In the genomic region with DNA sequence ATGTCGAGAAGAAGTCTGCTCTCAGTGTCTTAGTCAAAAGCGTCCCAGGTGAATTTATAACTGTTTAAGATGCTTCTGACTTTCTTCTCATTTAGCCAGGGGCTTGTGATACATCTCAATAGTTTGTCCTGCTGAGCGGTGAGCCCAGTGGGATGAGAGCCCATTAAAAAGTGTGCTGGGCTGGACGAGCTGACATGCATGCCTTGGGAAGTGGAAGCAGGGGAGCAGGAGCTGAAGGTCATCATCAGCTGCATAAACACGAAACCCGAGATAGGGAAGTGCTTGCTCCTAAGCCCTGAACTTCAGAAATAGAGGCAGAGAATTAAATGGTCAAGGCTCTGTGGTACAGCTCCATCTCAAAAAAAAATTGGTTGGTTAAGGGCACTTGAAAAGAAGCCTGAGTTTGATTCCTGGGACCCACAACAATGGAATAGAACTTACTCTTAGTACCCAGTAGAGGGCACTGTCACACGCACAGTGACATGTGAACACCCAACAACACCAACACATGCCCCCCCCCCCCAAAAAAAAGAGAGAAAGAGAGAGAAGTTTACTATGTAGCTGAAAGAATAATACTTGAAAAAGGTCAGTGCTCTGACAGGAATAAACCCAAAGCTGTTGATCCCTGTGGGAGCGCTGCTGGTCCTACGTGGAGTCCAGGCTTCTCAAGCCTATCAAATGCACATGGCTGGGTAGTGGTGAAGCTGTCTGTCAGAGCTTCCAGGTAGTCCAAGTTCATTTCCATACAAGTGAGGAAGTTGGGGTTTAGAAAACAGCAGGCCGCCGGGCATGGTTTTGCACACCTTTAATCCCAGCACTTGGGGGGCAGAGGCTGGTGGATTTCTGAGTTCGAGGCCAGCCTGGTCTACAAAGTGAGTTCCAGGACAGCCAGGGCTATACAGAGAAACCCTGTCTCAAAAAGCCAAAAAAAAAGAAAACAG, we compare ENCODE assay signal across 9 mouse cellular contexts. TPM values are rescaled to one million over a fixed set of nuclear protein-coding genes. Genes with fewer than 3 reads are reported as not detected.
DNase-seq lines count a peak whose midpoint lies in the region; ATAC-seq and TF ChIP-seq lines count a peak whose summit lies in the region.
"Had no signal": no experiment of that assay in that cellular context is flagged by ENCODE, and none has a peak within 500 bp of the region (broad histone marks: within the 10 kb centered on the region; RNA-seq: fewer than 3 reads in every experiment).

No protein-coding gene starts in this region.

- no peaks in the 10 kb centered on the region for H3K27me3 ChIP-seq in kidney, embryonic 14.5 days (ENCODE audit: control insufficient read depth, insufficient read depth, low read length)
- no peaks in the 10 kb centered on the region for H3K27me3 ChIP-seq in liver, embryonic 12.5 days (replicated peaks)
- H3K27me3 ChIP-seq: neural tube, embryonic 12.5 days had no signal

- H3K9ac ChIP-seq in kidney, embryonic 14.5 days (ENCODE audit: low read depth, low read length), result no peak overlapping the region; the same call in 1 of the 2 replicates
- no peak overlapping the region for H3K9ac ChIP-seq in liver, embryonic 12.5 days
- H3K9ac ChIP-seq: neural tube, embryonic 12.5 days had no signal

- ATAC-seq in kidney, embryonic 14.5 days (ENCODE audit: low FRiP score, low TSS enrichment), result peak; percentile 32; the same call in 1 of the 2 replicates
- no peak for ATAC-seq in liver, embryonic 12.5 days

- no peaks in the 10 kb centered on the region for H3K4me1 ChIP-seq in kidney, embryonic 14.5 days (ENCODE audit: control insufficient read depth, insufficient read depth, low read length)
- no peaks in the 10 kb centered on the region; the same call in 1 of the 2 replicates for H3K4me1 ChIP-seq in bone marrow, adult 2 months (ENCODE audit: control insufficient read depth, insufficient read depth, low read length)
- peaks cover 38% of the 10 kb centered on the region for H3K4me1 ChIP-seq in liver, embryonic 12.5 days
- H3K4me1 ChIP-seq: neural tube, embryonic 12.5 days had no signal

- H3K4me2 ChIP-seq in kidney, embryonic 14.5 days (replicated peaks; ENCODE audit: low read depth, low read length), result no peak overlapping the region
- no peak overlapping the region for H3K4me2 ChIP-seq in liver, embryonic 12.5 days
- H3K4me2 ChIP-seq: neural tube, embryonic 12.5 days had no signal

- WGBS in kidney, embryonic 14.5 days, result 69% methylated on average over 12 of the region's 12 CpGs
- WGBS in bone marrow, adult 2 months, result 74% methylated on average over 12 of the region's 12 CpGs
- 76% methylated on average over 12 of the region's 12 CpGs for WGBS in liver, embryonic 12.5 days (ENCODE audit: insufficient replicate concordance)

- no peak overlapping the region for H3K27ac ChIP-seq in kidney, embryonic 14.5 days (ENCODE audit: low read depth, low read length)
- peak overlapping the region; percentile 9; the same call in 1 of the 2 replicates for H3K27ac ChIP-seq in bone marrow, adult 2 months (ENCODE audit: control insufficient read depth, insufficient read depth, low read depth, low read length, poor library complexity)
- peak overlapping the region; percentile 18; the same call in 1 of the 2 replicates for H3K27ac ChIP-seq in liver, embryonic 12.5 days
- H3K27ac ChIP-seq: neural tube, embryonic 12.5 days had no signal

- no peaks in the 10 kb centered on the region for H3K9me3 ChIP-seq in kidney, embryonic 14.5 days (ENCODE audit: control insufficient read depth, low read length)
- no peaks in the 10 kb centered on the region for H3K9me3 ChIP-seq in liver, embryonic 12.5 days (replicated peaks)
- H3K9me3 ChIP-seq: neural tube, embryonic 12.5 days had no signal

- peaks cover 94% of the 10 kb centered on the region for H3K36me3 ChIP-seq in kidney, embryonic 14.5 days (ENCODE audit: control insufficient read depth, insufficient read depth, low read length)
- H3K36me3 ChIP-seq in liver, embryonic 12.5 days, result peaks cover 100% of the 10 kb centered on the region

- TF ChIP-seq CTCF in bone marrow, adult 2 months (IDR thresholded peaks at IDR 0.05; ENCODE audit: control insufficient read depth, insufficient read depth, low read length), result peak; percentile 30; the same call in 1 of the 2 replicates

- no peak overlapping the region for H3K4me3 ChIP-seq in kidney, embryonic 14.5 days (ENCODE audit: low read length)
- H3K4me3 ChIP-seq in bone marrow, adult 2 months (replicated peaks; ENCODE audit: control insufficient read depth, low read depth, low read length), result no peak overlapping the region
- no peak overlapping the region for H3K4me3 ChIP-seq in liver, embryonic 12.5 days
- H3K4me3 ChIP-seq: neural tube, embryonic 12.5 days had no signal

- TF ChIP-seq POLR2A in bone marrow, adult 2 months (IDR thresholded peaks at IDR 0.05; ENCODE audit: borderline replicate concordance, control insufficient read depth, low read depth, low read length), result no peak

- no peak for DNase-seq in kidney, adult 8-10 months
- DNase-seq in CD4-positive, CD25-positive, alpha-beta regulatory T cell, adult 2 months (ENCODE audit: low read depth, low spot score), result peak; percentile 83
- no peak for DNase-seq in layer of hippocampus, postnatal 25 days (ENCODE audit: extremely low spot score in 1 of 2, low spot score in 1 of 2)
- no peak for DNase-seq in right cerebral cortex, postnatal 4 days
- DNase-seq in urinary bladder, postnatal 10 days (ENCODE audit: low spot score), result no peak

RNA-seq across cellular contexts. Expression of a gene that starts 8.1 kb away (rescaled TPM):
- 64.0 and 66.9 TPM in 2 replicates for polyA plus RNA-seq in kidney, embryonic 14.5 days (2014; fragmentation: Nextera tagmentation; extraction: Ambion mirVana)
- 29.3 and 36.2 TPM in 2 replicates for polyA plus RNA-seq in bone marrow, adult 2 months (2011; ENCODE audit: insufficient read depth, insufficient read length, low replicate concordance, missing spikeins)
- polyA plus RNA-seq in liver, embryonic 12.5 days (2016; fragmentation: Nextera tagmentation; extraction: Ambion mirVana), result 42.9 and 45.0 TPM in 2 replicates
- total RNA-seq in layer of hippocampus, postnatal 25 days (2021), result 100 to 1,000 TPM; 298 to 321 TPM

RNA-seq across cellular contexts. Expression of a gene that starts 25.7 kb away (rescaled TPM):
- 47.4 and 76.1 TPM in 2 replicates for polyA plus RNA-seq in kidney, embryonic 14.5 days (2014; fragmentation: Nextera tagmentation; extraction: Ambion mirVana)
- polyA plus RNA-seq in bone marrow, adult 2 months (2011; ENCODE audit: insufficient read depth, insufficient read length, low replicate concordance, missing spikeins), result 88.8 and 134 TPM in 2 replicates
- 66.5 and 73.8 TPM in 2 replicates for polyA plus RNA-seq in liver, embryonic 12.5 days (2016; fragmentation: Nextera tagmentation; extraction: Ambion mirVana)
- 10 to 100 TPM; 54.6 to 61.6 TPM for total RNA-seq in layer of hippocampus, postnatal 25 days (2021)

RNA-seq across cellular contexts. Expression of a gene that starts 44.2 kb away (rescaled TPM):
- 28.2 and 35.6 TPM in 2 replicates for polyA plus RNA-seq in kidney, embryonic 14.5 days (2014; fragmentation: Nextera tagmentation; extraction: Ambion mirVana)
- 11.8 and 20.7 TPM in 2 replicates for polyA plus RNA-seq in bone marrow, adult 2 months (2011; ENCODE audit: insufficient read depth, insufficient read length, low replicate concordance, missing spikeins)
- polyA plus RNA-seq in liver, embryonic 12.5 days (2016; fragmentation: Nextera tagmentation; extraction: Ambion mirVana), result 29.7 and 30.5 TPM in 2 replicates
- total RNA-seq in layer of hippocampus, postnatal 25 days (2021), result 10 to 100 TPM; 22.3 to 25.2 TPM

RNA-seq across cellular contexts. Expression of a gene that starts 54.8 kb away (rescaled TPM):
- polyA plus RNA-seq in kidney, embryonic 14.5 days (2014; fragmentation: Nextera tagmentation; extraction: Ambion mirVana), result 2.0 and 3.7 TPM in 2 replicates
- 1.9 and 2.7 TPM in 2 replicates for polyA plus RNA-seq in bone marrow, adult 2 months (2011; ENCODE audit: insufficient read depth, insufficient read length, low replicate concordance, missing spikeins)
- polyA plus RNA-seq in liver, embryonic 12.5 days (2016; fragmentation: Nextera tagmentation; extraction: Ambion mirVana), result 0.30 and 0.35 TPM in 2 replicates
- total RNA-seq in layer of hippocampus, postnatal 25 days (2021), result 1 to 10 TPM; 3.7 to 4.0 TPM
